Mouse (Mus musculus) cortical plate, adult 2 months (tissue): ENCODE results near the gene Arhgef18.

Experiments used
- CTCF ChIP-seq: fragments of 200-500 bp; IDR thresholded peaks from 2 replicates; pipeline ENCODE4 v1.5.1; 2011; ENCODE audit warnings: mild to moderate bottlenecking, control low read depth, low read length; ENCODE audit not compliant: insufficient read depth; ENCODE audit errors: extremely low read depth
- POLR2A ChIP-seq: fragments of 200-500 bp; IDR thresholded peaks from 2 replicates; pipeline ENCODE4 v1.6.1; 2011; ENCODE audit warnings: mild to moderate bottlenecking, low read length, control low read depth; ENCODE audit not compliant: insufficient read depth; ENCODE audit errors: extremely low read depth

GRCm38 (mm10) chr8:3400509-3400908 is 7.7 kb downstream of the Arhgef18 start:
- no peak for TF ChIP-seq CTCF
- no peak for TF ChIP-seq POLR2A
